Mouse (Mus musculus) heart, embryonic 11.5 days (tissue): ENCODE measurements around the gene Arhgap28. TPM values are rescaled to one million over a fixed set of nuclear protein-coding genes. Genes with fewer than 3 reads are reported as not detected.

Experiments used
- ATAC-seq: fragments of 200-750 bp; cut with Nextera tagmentation; replicated peaks from 2 replicates; pipeline ENCODE4 v1.8.0; 2017; ENCODE audit warnings: moderate library complexity; ENCODE audit not compliant: insufficient number of reproducible peaks, low FRiP score, low TSS enrichment
- H3K27ac ChIP-seq: fragments of 300-500 bp; sonication (generic); 2 replicates; pipeline ENCODE4 v1.5.1; 2014; ENCODE audit warnings: mild to moderate bottlenecking, low read depth, low read length
- H3K27me3 ChIP-seq: fragments of 300-500 bp; sonication (generic); 2 replicates; pipeline ENCODE4 v1.6.1; 2014; ENCODE audit warnings: mild to moderate bottlenecking, low read length, mixed read lengths; ENCODE audit not compliant: control insufficient read depth, insufficient read depth
- H3K36me3 ChIP-seq: fragments of 300-500 bp; sonication (generic); 2 replicates; pipeline ENCODE4 v1.6.1; 2014; ENCODE audit warnings: mild to moderate bottlenecking, low read length, moderate library complexity, mixed read lengths; ENCODE audit not compliant: control insufficient read depth, insufficient read depth
- H3K4me1 ChIP-seq: fragments of 300-500 bp; sonication (generic); 2 replicates; pipeline ENCODE4 v1.6.1; 2014; ENCODE audit warnings: low read length; ENCODE audit not compliant: control insufficient read depth, insufficient read depth
- H3K4me2 ChIP-seq: fragments of 300-500 bp; sonication (generic); 2 replicates; pipeline ENCODE4 v1.6.1; 2014; ENCODE audit warnings: mild to moderate bottlenecking, moderate library complexity
- H3K4me3 ChIP-seq: fragments of 300-500 bp; sonication (generic); 2 replicates; pipeline ENCODE4 v1.5.1; 2014; ENCODE audit warnings: low read depth, low read length
- H3K9ac ChIP-seq: fragments of 300-500 bp; sonication (generic); 2 replicates; pipeline ENCODE4 v1.6.1; 2014; ENCODE audit warnings: mild to moderate bottlenecking, low read depth, low read length, moderate library complexity
- H3K9me3 ChIP-seq: fragments of 300-500 bp; sonication (generic); replicated peaks from 2 replicates; pipeline ENCODE4 v1.6.1; 2016; ENCODE audit warnings: low read length; ENCODE audit not compliant: control insufficient read depth
- WGBS: fragments of 180-500 bp; shearing (Covaris S2); extraction: QIAGEN DNeasy Blood & Tissue Kit; methylation state at CpG from one replicate; pipeline ENCODE4 v1.1.7; 2014; ENCODE audit not compliant: insufficient replicate concordance; 5-methylcytosine and 5-hydroxymethylcytosine counted together
- polyA plus RNA-seq: library from polyadenylated mRNA; unstranded; fragments of >200 nt; fragmentation: Nextera tagmentation; extraction: Ambion mirVana; gene quantifications from 2 replicates; pipeline ENCODE4 v1.2.1, GENCODE M21; 2014

Arhgap28 gene
- polyA plus RNA-seq, 1 experiment from 2014 or later = 25.9 TPM

- H3K9me3 ChIP-seq = no peaks in the 10 kb centered on the region
- H3K4me1 ChIP-seq = 0 out of 2 replicates have a peak, but pooled peaks cover 4% of the 10 kb centered on the region
- 73% methylated on average over 2 of the region's 2 CpGs for whole genome bisulfite sequencing
Observed at GRCm38 (mm10) chr17:67916901-67917300, 87.0 kb downstream of the Arhgap28 start.

GRCm38 (mm10) chr17:67912640-67913039 lies 91.3 kb downstream of the Arhgap28 start:
- no peak overlapping the region for H3K27ac ChIP-seq
- no peak overlapping the region for H3K4me3 ChIP-seq
- no peak for ATAC-seq
- no peak overlapping the region for H3K4me2 ChIP-seq
- H3K9me3 ChIP-seq = no peaks in the 10 kb centered on the region
- no peaks in the 10 kb centered on the region for H3K27me3 ChIP-seq
- 55% methylated on average over 12 of the region's 12 CpGs for WGBS
- H3K4me1 ChIP-seq = peaks cover 9% of the 10 kb centered on the region; the same call in 1 of the 2 replicates
- no peak overlapping the region for H3K9ac ChIP-seq
- no peaks in the 10 kb centered on the region for H3K36me3 ChIP-seq

More at GRCm38 (mm10) chr17:67916901-67917300, 87.0 kb downstream of the Arhgap28 start:
- no peaks in the 10 kb centered on the region for H3K36me3 ChIP-seq
- no peak overlapping the region for H3K9ac ChIP-seq
- H3K27me3 ChIP-seq = no peaks in the 10 kb centered on the region
- no peak overlapping the region for H3K4me3 ChIP-seq
- no peak overlapping the region for H3K27ac ChIP-seq
- H3K4me2 ChIP-seq = no peak overlapping the region
- ATAC-seq = no peak

GRCm38 (mm10) chr17:67912051-67912450 lies 91.9 kb downstream of the Arhgap28 start:
- no peaks in the 10 kb centered on the region for H3K27me3 ChIP-seq
- H3K9ac ChIP-seq = no peak overlapping the region
- H3K9me3 ChIP-seq = no peaks in the 10 kb centered on the region
- H3K4me2 ChIP-seq = no peak overlapping the region
- no peak overlapping the region for H3K4me3 ChIP-seq
- no peak overlapping the region for H3K27ac ChIP-seq
- WGBS = 76% methylated on average over 11 of the region's 11 CpGs
- ATAC-seq = no peak
- peaks cover 9% of the 10 kb centered on the region; the same call in 1 of the 2 replicates for H3K4me1 ChIP-seq
- H3K36me3 ChIP-seq = no peaks in the 10 kb centered on the region

- Histone ChIP-seq H3K27ac (no peak overlapping the region), H3K9ac (no peak overlapping the region), H3K4me3 (no peak overlapping the region), H3K4me1 (peaks cover 5% of the 10 kb centered on the region; the same call in 1 of the 2 replicates), H3K27me3 (no peaks in the 10 kb centered on the region), H3K4me2 (no peak overlapping the region), H3K9me3 (no peaks in the 10 kb centered on the region), H3K36me3 (no peaks in the 10 kb centered on the region)
- no peak for ATAC-seq
- 75% methylated on average over 4 of the region's 4 CpGs for WGBS
Observed at GRCm38 (mm10) chr17:67908537-67908936, 95.4 kb downstream of the Arhgap28 start.

- ATAC-seq = no peak
- H3K9me3 ChIP-seq = no peaks in the 10 kb centered on the region
- H3K27ac ChIP-seq = no peak overlapping the region
- H3K4me3 ChIP-seq = no peak overlapping the region
- H3K27me3 ChIP-seq = no peaks in the 10 kb centered on the region
- 72% methylated on average over 4 of the region's 4 CpGs for WGBS
- no peak overlapping the region for H3K4me2 ChIP-seq
- no peak overlapping the region for H3K9ac ChIP-seq
- peaks cover 5% of the 10 kb centered on the region; the same call in 1 of the 2 replicates for H3K4me1 ChIP-seq
- H3K36me3 ChIP-seq = no peaks in the 10 kb centered on the region
Observed at GRCm38 (mm10) chr17:67908137-67908536, 95.8 kb downstream of the Arhgap28 start.

DNA sequence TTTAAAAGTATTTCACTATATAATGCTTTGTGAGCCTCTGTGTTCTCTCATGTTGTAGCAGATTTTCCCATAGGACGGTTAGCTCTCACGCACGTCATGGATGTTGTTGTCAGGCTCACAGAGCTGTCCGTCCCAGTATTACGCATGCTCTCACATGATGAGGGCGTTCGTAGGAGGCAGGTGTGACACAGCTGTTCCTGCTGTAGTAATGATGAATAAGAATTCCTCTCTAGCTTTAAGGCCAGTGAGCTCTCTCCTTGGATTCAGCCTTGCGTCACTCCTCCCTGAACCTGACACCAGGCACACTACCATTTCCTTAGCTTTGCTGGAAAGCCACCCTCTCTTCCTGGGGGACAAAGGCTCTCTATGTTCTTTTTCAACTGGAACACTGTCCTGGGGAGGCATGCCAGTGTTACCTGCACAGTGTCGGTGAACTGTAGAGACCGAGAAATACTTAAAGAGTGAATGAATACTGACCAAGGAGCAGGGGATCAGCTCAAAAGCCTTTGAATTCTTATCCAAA lies 96.3 kb downstream of the Arhgap28 start:
- Histone ChIP-seq H3K36me3 (no peaks in the 10 kb centered on the region), H3K4me1 (peaks cover 5% of the 10 kb centered on the region; the same call in 1 of the 2 replicates), H3K4me3 (no peak overlapping the region), H3K27me3 (no peaks in the 10 kb centered on the region), H3K27ac (no peak overlapping the region), H3K9me3 (no peaks in the 10 kb centered on the region), H3K9ac (no peak overlapping the region), H3K4me2 (no peak overlapping the region)
- WGBS = 76% methylated on average over 10 of the region's 10 CpGs
- ATAC-seq = no peak

DNA sequence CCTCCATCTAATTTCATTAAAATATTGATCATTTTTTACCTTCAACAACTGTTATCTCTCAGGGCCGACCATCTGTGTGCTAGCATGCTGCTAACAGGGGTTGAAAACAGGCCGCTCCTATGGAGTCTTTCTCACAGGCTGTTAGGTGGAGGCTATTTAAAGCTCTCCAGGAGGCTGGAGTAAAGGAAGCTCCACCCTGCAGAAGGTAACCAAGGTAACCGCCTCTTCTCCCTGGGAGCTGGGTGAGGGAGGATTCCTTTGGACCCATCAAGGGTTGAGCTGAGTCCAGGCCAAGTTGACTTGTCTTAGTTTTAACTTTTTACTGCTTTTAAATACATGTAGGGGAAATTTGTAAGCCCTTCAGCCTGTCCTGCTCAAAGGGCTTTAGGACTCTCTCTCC lies 97.7 kb downstream of the Arhgap28 start:
- Histone ChIP-seq H3K9ac (no peak overlapping the region), H3K4me2 (no peak overlapping the region), H3K9me3 (no peaks in the 10 kb centered on the region), H3K4me1 (peaks cover 5% of the 10 kb centered on the region; the same call in 1 of the 2 replicates), H3K4me3 (no peak overlapping the region), H3K27me3 (no peaks in the 10 kb centered on the region), H3K36me3 (no peaks in the 10 kb centered on the region), H3K27ac (no peak overlapping the region)
- WGBS = 46% methylated on average over 3 of the region's 3 CpGs
- ATAC-seq = no peak

GRCm38 (mm10) chr17:67904315-67904944 lies 99.5 kb downstream of the Arhgap28 start:
- WGBS = 85% methylated on average over 14 of the region's 14 CpGs
- Histone ChIP-seq H3K4me3 (no peak overlapping the region), H3K4me1 (peaks cover 5% of the 10 kb centered on the region; the same call in 1 of the 2 replicates), H3K9ac (no peak overlapping the region), H3K9me3 (no peaks in the 10 kb centered on the region), H3K36me3 (no peaks in the 10 kb centered on the region), H3K27me3 (no peaks in the 10 kb centered on the region), H3K27ac (no peak overlapping the region), H3K4me2 (no peak overlapping the region)
- ATAC-seq = no peak

DNA sequence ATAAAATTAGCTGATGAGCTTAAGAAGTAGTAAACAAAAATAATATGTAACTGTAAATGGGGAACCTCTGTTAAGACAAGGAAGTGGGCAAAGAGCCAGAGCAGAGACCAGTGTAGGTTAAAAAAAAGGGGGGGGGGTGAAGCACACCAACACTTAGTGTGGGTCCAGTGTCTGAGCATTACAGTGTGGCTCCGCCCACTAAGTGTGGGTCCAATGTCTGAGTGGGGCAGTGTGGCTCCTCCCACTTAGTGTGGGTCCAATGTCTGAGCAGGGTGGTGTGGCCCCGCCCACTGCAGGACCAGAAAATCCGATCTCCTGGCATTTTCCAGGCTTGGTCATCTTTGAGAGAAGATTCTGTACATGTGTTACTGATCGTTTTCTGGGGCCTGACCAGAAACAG lies 101.1 kb downstream of the Arhgap28 start:
- Histone ChIP-seq H3K9ac (no peak overlapping the region), H3K9me3 (no peaks in the 10 kb centered on the region), H3K4me2 (no peak overlapping the region), H3K4me1 (peaks cover under 1% of the 10 kb centered on the region; the same call in 1 of the 2 replicates), H3K27me3 (no peaks in the 10 kb centered on the region), H3K27ac (no peak overlapping the region), H3K36me3 (no peaks in the 10 kb centered on the region), H3K4me3 (no peak overlapping the region)
- ATAC-seq = peak; percentile 63; the same call in 1 of the 2 replicates
- 82% methylated on average over 4 of the region's 4 CpGs for WGBS
